Mouse (Mus musculus) hindbrain, embryonic 10.5 days (tissue): ENCODE data around the gene Mta2. TPM values are rescaled to one million over a fixed set of nuclear protein-coding genes. Genes with fewer than 3 reads are reported as not detected.

Experiments used
- DNase-seq: peaks from one replicate; pipeline ENCODE4 v3.0.0-alpha.2; 2017; ENCODE audit warnings: low spot score
- H3K27ac ChIP-seq: fragments of 300-500 bp; sonication (generic); 2 replicates; pipeline ENCODE4 v1.5.1; 2016; ENCODE audit warnings: mild to moderate bottlenecking, moderate library complexity
- H3K27me3 ChIP-seq: fragments of 300-500 bp; sonication (generic); 2 replicates; pipeline ENCODE4 v1.6.1; 2016; ENCODE audit warnings: mild to moderate bottlenecking; ENCODE audit not compliant: poor library complexity, insufficient read depth, severe bottlenecking
- H3K36me3 ChIP-seq: fragments of 300-500 bp; sonication (generic); 2 replicates; pipeline ENCODE4 v1.6.1; 2016; ENCODE audit warnings: mild to moderate bottlenecking, moderate library complexity
- H3K4me1 ChIP-seq: fragments of 300-500 bp; sonication (generic); replicated peaks from 2 replicates; pipeline ENCODE4 v1.6.1; 2016; ENCODE audit warnings: mild to moderate bottlenecking
- H3K4me3 ChIP-seq: fragments of 300-500 bp; sonication (generic); 2 replicates; pipeline ENCODE4 v1.5.1; 2016; ENCODE audit warnings: mild to moderate bottlenecking, moderate library complexity
- H3K9me3 ChIP-seq: fragments of 300-500 bp; sonication (generic); 2 replicates; pipeline ENCODE4 v1.6.1; 2016; ENCODE audit warnings: mild to moderate bottlenecking, moderate library complexity
- WGBS: fragments of 180-500 bp; shearing (Covaris S2); methylation state at CpG from one replicate; pipeline ENCODE4 v1.1.7; 2016; 5-methylcytosine and 5-hydroxymethylcytosine counted together
- polyA plus RNA-seq: library from polyadenylated mRNA; unstranded; fragments of >200 nt; fragmentation: Nextera tagmentation; extraction: Ambion mirVana; gene quantifications from 2 replicates; pipeline ENCODE4 v1.2.1, GENCODE M21; 2016

The Mta2 gene
- polyA plus RNA-seq, 1 experiment from 2014 or later = 178 TPM

GRCm38 (mm10) chr19:8991245-8991870 is 49.7 kb downstream of the Mta2 start:
- H3K27me3 ChIP-seq = peaks cover 54% of the 10 kb centered on the region
- H3K9me3 ChIP-seq = no peaks in the 10 kb centered on the region
- H3K36me3 ChIP-seq = no peaks in the 10 kb centered on the region
- 70% methylated on average over 4 of the region's 4 CpGs for WGBS
- peaks cover 49% of the 10 kb centered on the region for H3K4me1 ChIP-seq
- H3K27ac ChIP-seq = 0 out of 2 replicates have a peak overlapping the region, but pooled peaks have one; percentile 9
- H3K4me3 ChIP-seq = peak overlapping the region; percentile 70
- DNase-seq = no peak

DNA sequence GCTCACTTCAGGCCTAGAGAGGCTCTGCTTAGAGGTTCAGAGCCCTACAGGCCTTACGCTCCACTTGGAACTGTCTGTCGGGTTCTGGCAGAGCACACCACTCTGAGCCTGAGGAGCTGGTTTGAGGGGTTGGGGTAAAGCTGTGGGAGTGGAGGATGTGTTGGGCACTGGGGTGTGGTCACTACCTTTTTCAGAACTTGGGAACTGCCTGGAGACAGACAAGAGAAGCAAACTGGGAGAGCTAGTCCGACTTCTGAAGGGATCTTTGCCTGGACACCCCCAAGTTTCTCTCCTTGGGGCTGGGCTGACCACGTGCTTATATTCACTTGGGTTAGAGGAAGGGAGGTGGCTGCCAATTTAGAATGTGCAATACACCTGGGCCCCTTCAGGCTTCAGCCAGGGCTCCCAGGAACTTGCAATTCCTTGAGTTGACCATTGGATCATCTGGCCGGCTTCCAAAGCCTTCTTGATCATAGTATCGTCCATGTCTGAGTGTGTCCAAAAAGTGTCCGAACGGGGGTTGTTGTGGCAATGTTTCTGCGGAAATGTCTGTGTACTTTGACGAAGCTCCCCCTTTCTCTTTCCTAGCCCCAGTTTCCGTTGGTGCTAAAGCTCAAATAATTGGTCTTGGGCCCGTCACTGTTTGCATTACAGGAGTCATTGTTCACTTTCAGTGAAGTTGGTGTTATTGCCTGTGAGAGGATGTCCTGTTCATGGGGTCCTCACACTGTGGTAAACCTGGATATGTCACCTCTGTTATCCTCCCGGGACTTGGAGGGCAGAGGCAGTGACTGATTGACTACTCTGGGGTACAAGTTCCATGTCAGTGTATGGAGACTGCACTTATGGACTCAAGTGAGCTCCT is 50.4 kb downstream of the Mta2 start:
- H3K36me3 ChIP-seq = no peaks in the 10 kb centered on the region
- H3K4me1 ChIP-seq = peaks cover 49% of the 10 kb centered on the region
- H3K27me3 ChIP-seq = peaks cover 50% of the 10 kb centered on the region
- WGBS = 84% methylated on average over 13 of the region's 13 CpGs
- H3K27ac ChIP-seq = 0 out of 2 replicates have a peak overlapping the region, but pooled peaks have one; percentile 9
- no peaks in the 10 kb centered on the region for H3K9me3 ChIP-seq
- peak overlapping the region; percentile 70 for H3K4me3 ChIP-seq
- DNase-seq = no peak

DNA sequence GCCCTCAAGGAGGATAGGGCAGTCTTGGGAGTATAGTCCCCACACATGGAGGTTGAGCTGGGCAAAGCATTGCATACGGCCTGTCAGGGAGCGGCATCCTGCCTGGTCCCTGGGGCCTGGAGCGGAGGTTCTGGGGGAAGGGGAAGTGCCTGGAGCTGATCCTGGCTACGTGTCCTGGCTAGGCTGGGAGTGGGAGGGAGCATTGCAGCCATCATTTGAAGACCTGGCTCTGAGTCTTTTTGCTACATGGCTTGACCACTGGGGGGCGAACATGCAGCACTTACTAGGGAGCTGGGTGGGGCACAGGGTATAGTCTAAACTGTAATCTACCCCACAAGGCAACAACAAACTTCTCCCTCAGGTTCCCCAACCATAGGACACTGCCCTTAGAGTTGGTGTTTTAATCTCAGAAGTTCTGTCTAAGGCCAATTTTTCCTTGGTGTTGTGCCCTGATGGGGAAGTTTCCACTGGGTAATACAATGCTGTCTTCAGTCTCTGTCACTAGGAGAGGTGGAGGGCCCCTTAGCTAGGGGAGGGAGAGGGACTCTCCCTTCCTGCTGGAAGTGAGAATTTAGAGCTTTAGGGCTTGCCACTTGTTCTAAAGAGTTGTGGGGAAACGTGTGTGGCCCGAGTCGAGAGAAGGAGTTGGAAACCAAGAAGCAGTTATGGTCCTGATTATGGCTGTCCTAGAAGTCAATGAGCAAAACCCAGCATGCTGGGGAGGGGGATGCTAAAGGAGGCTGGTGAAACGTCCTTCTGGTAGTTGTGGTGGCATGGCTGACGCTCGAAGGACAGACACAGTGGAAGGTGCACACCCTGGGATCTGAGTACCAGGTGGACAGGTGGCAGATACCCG is 51.3 kb downstream of the Mta2 start:
- peaks cover 52% of the 10 kb centered on the region for H3K4me1 ChIP-seq
- no peaks in the 10 kb centered on the region for H3K36me3 ChIP-seq
- no peaks in the 10 kb centered on the region for H3K9me3 ChIP-seq
- DNase-seq = peak; percentile 67
- H3K27me3 ChIP-seq = peaks cover 41% of the 10 kb centered on the region
- H3K4me3 ChIP-seq = peak overlapping the region; percentile 24; the same call in 1 of the 2 replicates
- WGBS = 36% methylated on average over 12 of the region's 12 CpGs
- no peak overlapping the region for H3K27ac ChIP-seq

DNA sequence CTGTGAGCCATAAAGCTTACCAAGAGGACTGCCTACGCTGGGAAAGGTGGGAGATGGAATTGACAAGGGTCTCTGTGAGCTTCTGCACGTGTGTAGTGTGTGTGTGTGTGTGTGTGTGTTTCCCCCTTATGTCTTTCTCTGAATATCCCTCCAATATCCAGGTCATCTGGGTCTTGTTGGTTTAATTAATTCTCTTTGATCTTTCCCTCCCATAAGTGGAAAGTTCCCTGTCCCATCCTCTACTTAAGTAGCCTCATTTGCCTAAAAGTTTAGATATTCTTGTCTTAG is 51.9 kb downstream of the Mta2 start:
- DNase-seq = no peak
- WGBS = 52% methylated on average over 2 of the region's 2 CpGs
- Histone ChIP-seq H3K27me3 (peaks cover 35% of the 10 kb centered on the region), H3K9me3 (no peaks in the 10 kb centered on the region), H3K4me3 (no peak overlapping the region), H3K27ac (no peak overlapping the region), H3K4me1 (peaks cover 46% of the 10 kb centered on the region), H3K36me3 (no peaks in the 10 kb centered on the region)

GRCm38 (mm10) chr19:8994813-8995607 is 53.3 kb downstream of the Mta2 start:
- Histone ChIP-seq H3K27ac (no peak overlapping the region), H3K4me3 (no peak overlapping the region), H3K27me3 (peaks cover 21% of the 10 kb centered on the region), H3K9me3 (no peaks in the 10 kb centered on the region), H3K4me1 (peaks cover 32% of the 10 kb centered on the region), H3K36me3 (no peaks in the 10 kb centered on the region)
- no peak for DNase-seq
- 79% methylated on average over 10 of the region's 10 CpGs for WGBS

- H3K27me3 ChIP-seq = peaks cover 5% of the 10 kb centered on the region
- no peak overlapping the region for H3K4me3 ChIP-seq
- H3K27ac ChIP-seq = no peak overlapping the region
- WGBS = 89% methylated on average over 6 of the region's 6 CpGs
- H3K36me3 ChIP-seq = 0 out of 2 replicates have a peak, but pooled peaks cover 3% of the 10 kb centered on the region
- H3K4me1 ChIP-seq = peaks cover 23% of the 10 kb centered on the region
- H3K9me3 ChIP-seq = no peaks in the 10 kb centered on the region
- no peak for DNase-seq
These were observed 54.9 kb downstream of the Mta2 start for GRCm38 (mm10) chr19:8996601-8997000.

DNA sequence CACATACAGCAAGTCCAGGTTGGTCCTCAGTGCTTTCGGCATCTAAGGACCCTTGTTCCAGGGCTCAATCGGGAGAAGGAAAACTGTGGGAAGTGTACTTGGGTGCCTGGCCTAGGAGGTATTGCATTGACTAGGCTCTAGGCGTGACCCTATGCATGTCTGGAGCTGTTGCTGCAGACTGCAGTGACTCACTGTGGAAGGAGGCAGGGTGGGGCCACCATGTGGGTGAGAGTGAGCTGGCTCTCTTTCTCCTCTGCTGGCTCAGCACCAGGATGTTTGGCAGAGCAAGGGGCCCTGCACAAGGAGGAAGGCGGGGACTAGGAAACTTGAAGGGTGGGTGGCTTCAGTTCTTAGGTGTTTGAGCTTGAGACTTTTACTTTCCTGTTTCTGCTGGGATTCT is 55.9 kb downstream of the Mta2 start:
- 77% methylated on average over 4 of the region's 4 CpGs for WGBS

DNA sequence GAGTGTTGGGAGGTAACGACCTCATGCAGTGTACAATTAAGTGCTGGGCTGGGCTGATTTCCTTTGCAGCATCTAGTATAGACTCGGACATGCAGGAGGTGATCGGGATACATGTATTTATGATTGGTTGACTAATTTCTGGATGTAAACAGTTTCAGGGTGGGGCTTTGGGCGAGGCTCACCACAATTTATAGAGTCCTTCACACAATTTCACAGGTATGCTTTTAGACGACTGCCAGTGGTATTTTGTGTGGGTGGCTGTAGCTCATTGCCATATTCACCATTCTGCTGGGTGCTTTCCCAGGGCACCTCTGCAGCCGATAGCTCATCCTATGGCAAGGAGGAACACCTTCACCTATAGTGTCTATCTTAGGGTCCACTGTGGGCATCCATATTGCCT is 56.9 kb downstream of the Mta2 start:
- peaks cover 4% of the 10 kb centered on the region; the same call in 1 of the 2 replicates for H3K36me3 ChIP-seq
- no peaks in the 10 kb centered on the region for H3K9me3 ChIP-seq
- H3K4me1 ChIP-seq = 0 out of 2 replicates have a peak, but pooled peaks cover 6% of the 10 kb centered on the region
- DNase-seq = no peak
- 90% methylated on average over 6 of the region's 6 CpGs for WGBS
- H3K4me3 ChIP-seq = no peak overlapping the region
- H3K27ac ChIP-seq = no peak overlapping the region
- no peaks in the 10 kb centered on the region for H3K27me3 ChIP-seq

More for the DNA sequence above, 55.9 kb downstream of the Mta2 start:
- peaks cover 4% of the 10 kb centered on the region; the same call in 1 of the 2 replicates for H3K36me3 ChIP-seq
- H3K27me3 ChIP-seq = no peaks in the 10 kb centered on the region
- no peak for DNase-seq
- H3K4me3 ChIP-seq = no peak overlapping the region
- no peak overlapping the region for H3K27ac ChIP-seq
- H3K9me3 ChIP-seq = no peaks in the 10 kb centered on the region
- H3K4me1 ChIP-seq = peaks cover 15% of the 10 kb centered on the region

DNA sequence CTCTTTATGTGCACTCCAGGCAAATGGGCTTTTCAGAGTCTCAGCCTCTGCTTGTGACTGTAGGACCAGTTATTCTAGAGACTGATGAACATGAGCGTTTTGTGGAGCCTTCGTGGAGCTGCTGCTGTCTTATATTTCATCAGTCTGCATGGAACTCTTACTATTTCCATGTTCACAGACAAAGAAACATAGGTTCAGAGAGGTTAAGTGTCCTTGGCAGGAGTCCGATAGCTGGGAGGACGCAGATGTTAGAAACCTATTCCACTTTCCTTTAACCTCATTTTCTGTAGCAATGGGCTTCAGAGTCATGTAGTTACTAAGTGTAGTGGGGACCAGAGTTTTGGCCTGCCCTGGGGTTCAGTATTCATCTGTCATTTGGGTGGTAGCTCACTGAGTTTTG is 57.5 kb downstream of the Mta2 start:
- H3K9me3 ChIP-seq = no peaks in the 10 kb centered on the region
- WGBS = 95% methylated on average over 4 of the region's 4 CpGs
- DNase-seq = no peak

More for the DNA sequence above, 57.5 kb downstream of the Mta2 start:
- H3K27me3 ChIP-seq = no peaks in the 10 kb centered on the region
- no peak overlapping the region for H3K4me3 ChIP-seq
- H3K27ac ChIP-seq = no peak overlapping the region
- peaks cover 4% of the 10 kb centered on the region; the same call in 1 of the 2 replicates for H3K36me3 ChIP-seq
- H3K4me1 ChIP-seq = 0 out of 2 replicates have a peak, but pooled peaks cover 6% of the 10 kb centered on the region

Other genes with a start within 250 kb of the Mta2 start
- gene Slc3a2, start 218.5 kb upstream of the Mta2 start, polyA plus RNA-seq = 128 and 146 TPM in 2 replicates
- 112 and 115 TPM in 2 replicates for gene Wdr74, start 206.0 kb upstream of the Mta2 start, polyA plus RNA-seq
- 2.8 and 2.9 TPM in 2 replicates for gene 1700092M07Rik, start 201.2 kb upstream of the Mta2 start, polyA plus RNA-seq
- gene Stx5a, start 200.5 kb upstream of the Mta2 start, polyA plus RNA-seq = 95.6 and 106 TPM in 2 replicates
- gene Nxf1, start 184.8 kb upstream of the Mta2 start, polyA plus RNA-seq = 233 and 249 TPM in 2 replicates
- gene Tmem223, start 170.9 kb upstream of the Mta2 start, polyA plus RNA-seq = 185 and 220 TPM in 2 replicates
- gene Tmem179b, start 167.4 kb upstream of the Mta2 start, polyA plus RNA-seq = 51.7 and 54.4 TPM in 2 replicates
- gene Taf6l, start 155.5 kb upstream of the Mta2 start, polyA plus RNA-seq = 43.8 and 44.2 TPM in 2 replicates
- 189 and 194 TPM in 2 replicates for gene Polr2g, start 143.3 kb upstream of the Mta2 start, polyA plus RNA-seq
- gene Zbtb3, start 139.3 kb upstream of the Mta2 start, polyA plus RNA-seq = 7.2 and 8.3 TPM in 2 replicates
- 52.0 and 67.5 TPM in 2 replicates for gene Ttc9c, start 122.5 kb upstream of the Mta2 start, polyA plus RNA-seq
- 4.1 and 4.5 TPM in 2 replicates for gene Hnrnpul2, start 121.9 kb upstream of the Mta2 start, polyA plus RNA-seq
- 0.31 TPM in 1 of 2 replicates, not detected in the other for gene AC129217.1, start 112.1 kb upstream of the Mta2 start, polyA plus RNA-seq
- 55.8 and 64.3 TPM in 2 replicates for gene Bscl2, start 104.4 kb upstream of the Mta2 start, polyA plus RNA-seq
- gene Gng3, start 102.7 kb upstream of the Mta2 start, polyA plus RNA-seq = 66.7 and 140 TPM in 2 replicates
- 0.44 and 0.47 TPM in 2 replicates for gene Lrrn4cl, start 91.1 kb upstream of the Mta2 start, polyA plus RNA-seq
- gene Ubxn1, start 70.4 kb upstream of the Mta2 start, polyA plus RNA-seq = 201 and 202 TPM in 2 replicates
- 57.9 and 62.5 TPM in 2 replicates for gene Uqcc3, start 61.0 kb upstream of the Mta2 start, polyA plus RNA-seq
- gene Lbhd1, start 58.1 kb upstream of the Mta2 start, polyA plus RNA-seq = 111 and 112 TPM in 2 replicates
- gene Gm49403, start 57.9 kb upstream of the Mta2 start, polyA plus RNA-seq = not detected in 2 replicates
- gene 1810009A15Rik, start 53.0 kb upstream of the Mta2 start, polyA plus RNA-seq = 139 and 159 TPM in 2 replicates
- gene Gm49416, start 52.9 kb upstream of the Mta2 start, polyA plus RNA-seq = 0.22 TPM in 1 of 2 replicates, not detected in the other
- 56.4 and 60.3 TPM in 2 replicates for gene Ints5, start 48.9 kb upstream of the Mta2 start, polyA plus RNA-seq
- gene Ganab, start 43.8 kb upstream of the Mta2 start, polyA plus RNA-seq = 113 and 125 TPM in 2 replicates
- gene B3gat3, start 21.5 kb upstream of the Mta2 start, polyA plus RNA-seq = 63.1 and 78.0 TPM in 2 replicates
- gene Rom1, start 12.5 kb upstream of the Mta2 start, polyA plus RNA-seq = 3.4 and 4.2 TPM in 2 replicates
- gene Eml3, start 12.3 kb upstream of the Mta2 start, polyA plus RNA-seq = 21.3 and 24.9 TPM in 2 replicates
- 39.3 and 41.2 TPM in 2 replicates for gene Tut1, start 12.0 kb downstream of the Mta2 start, polyA plus RNA-seq
- gene Eef1g, start 25.2 kb downstream of the Mta2 start, polyA plus RNA-seq = 402 and 497 TPM in 2 replicates
- gene Ahnak, start 47.4 kb downstream of the Mta2 start, polyA plus RNA-seq = 8.1 and 11.0 TPM in 2 replicates
- gene Scgb1a1, start 146.1 kb downstream of the Mta2 start, polyA plus RNA-seq = not detected in 2 replicates
- 12.9 and 15.3 TPM in 2 replicates for gene Asrgl1, start 193.8 kb downstream of the Mta2 start, polyA plus RNA-seq